ENCODE assay signal across 8 mouse cellular contexts in the genomic region with DNA sequence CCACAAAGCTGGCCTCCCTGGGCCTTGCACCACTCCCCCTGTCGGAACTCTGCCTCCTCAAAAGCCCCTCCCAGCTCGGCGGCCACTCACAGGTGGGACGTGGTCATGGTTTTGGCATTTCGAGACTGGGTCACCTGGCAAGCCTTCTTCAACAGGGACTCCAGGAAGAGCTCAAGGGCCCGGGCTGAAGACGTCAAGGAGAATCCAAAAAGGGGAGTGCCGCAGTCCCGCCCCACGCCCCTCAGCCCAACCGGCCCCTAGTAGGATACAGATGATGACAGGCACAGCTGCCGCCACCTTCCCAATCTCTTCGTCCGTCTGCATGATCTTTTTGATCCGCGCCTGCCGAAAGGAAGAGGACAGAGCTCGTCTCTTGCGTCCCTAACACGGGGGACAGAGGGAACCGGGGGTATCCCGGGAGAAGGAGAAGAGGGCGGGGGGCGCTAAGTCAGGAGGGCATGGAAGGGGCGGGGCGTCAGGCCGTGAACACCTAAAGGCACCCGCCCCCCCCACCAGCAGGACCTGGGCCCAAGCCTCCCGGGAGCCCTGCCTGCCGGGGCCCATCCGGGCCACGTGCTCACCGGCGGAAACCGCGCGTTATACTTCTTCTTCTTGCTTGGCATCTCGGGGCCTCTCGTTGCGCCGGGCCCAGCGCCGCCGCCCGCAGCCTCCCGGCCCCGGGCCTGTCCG. TPM values are rescaled to one million over a fixed set of nuclear protein-coding genes. Genes with fewer than 3 reads are reported as not detected.
DNase-seq lines count a peak whose midpoint lies in the region; ATAC-seq and TF ChIP-seq lines count a peak whose summit lies in the region.

No protein-coding gene starts in this region.

- no peak for TF ChIP-seq CTCF in liver, postnatal 0 days (IDR thresholded peaks at IDR 0.05; ENCODE audit: low read depth)

- H3K9me3 ChIP-seq in embryonic facial prominence, embryonic 10.5 days, result no peaks in the 10 kb centered on the region
- H3K9me3 ChIP-seq in liver, postnatal 0 days (ENCODE audit: low read length), result no peaks in the 10 kb centered on the region
- H3K9me3 ChIP-seq in neural tube, embryonic 14.5 days (ENCODE audit: control insufficient read depth, low read length), result no peaks in the 10 kb centered on the region

- peaks cover 74% of the 10 kb centered on the region for H3K36me3 ChIP-seq in embryonic facial prominence, embryonic 10.5 days (replicated peaks)
- H3K36me3 ChIP-seq in liver, postnatal 0 days (replicated peaks; ENCODE audit: insufficient read depth, low read length), result peaks cover 31% of the 10 kb centered on the region
- H3K36me3 ChIP-seq in neural tube, embryonic 14.5 days (ENCODE audit: control insufficient read depth, insufficient read depth, low read length), result peaks cover 12% of the 10 kb centered on the region; the same call in 1 of the 2 replicates

- peak overlapping the region; percentile 97 for H3K4me2 ChIP-seq in liver, postnatal 0 days (ENCODE audit: low read depth, low read length)
- peak overlapping the region; percentile 55 for H3K4me2 ChIP-seq in neural tube, embryonic 14.5 days (ENCODE audit: low read depth, low read length)

- peak overlapping the region; percentile 89 for H3K4me3 ChIP-seq in embryonic facial prominence, embryonic 10.5 days
- peak overlapping the region; percentile 93 for H3K4me3 ChIP-seq in liver, postnatal 0 days (ENCODE audit: low read depth, low read length)
- peak overlapping the region; percentile 66 for H3K4me3 ChIP-seq in neural tube, embryonic 14.5 days (ENCODE audit: low read depth, low read length)

- H3K27ac ChIP-seq in embryonic facial prominence, embryonic 10.5 days (replicated peaks), result peak overlapping the region; percentile 97
- H3K27ac ChIP-seq in liver, postnatal 0 days (ENCODE audit: low read depth), result peak overlapping the region; percentile 92
- peak overlapping the region; percentile 80 for H3K27ac ChIP-seq in neural tube, embryonic 14.5 days (ENCODE audit: low read depth, low read length)

- no peak for TF ChIP-seq EP300 in liver, postnatal 0 days (IDR thresholded peaks at IDR 0.05; ENCODE audit: low read depth)

- WGBS in embryonic facial prominence, embryonic 10.5 days, result under 1% methylated on average over 48 of the region's 48 CpGs
- 2% methylated on average over 31 of the region's 48 CpGs for WGBS in liver, postnatal 0 days (ENCODE audit: insufficient replicate concordance)
- under 1% methylated on average over 44 of the region's 48 CpGs for WGBS in neural tube, embryonic 14.5 days

- H3K4me1 ChIP-seq in embryonic facial prominence, embryonic 10.5 days, result peaks cover 38% of the 10 kb centered on the region
- H3K4me1 ChIP-seq in liver, postnatal 0 days (ENCODE audit: insufficient read depth), result peaks cover 22% of the 10 kb centered on the region
- peaks cover 26% of the 10 kb centered on the region for H3K4me1 ChIP-seq in neural tube, embryonic 14.5 days (ENCODE audit: control insufficient read depth, insufficient read depth, low read length)

- H3K9ac ChIP-seq in liver, postnatal 0 days (replicated peaks), result peak overlapping the region; percentile 94
- H3K9ac ChIP-seq in neural tube, embryonic 14.5 days (replicated peaks; ENCODE audit: low read depth, low read length), result peak overlapping the region; percentile 83

- ATAC-seq in liver, postnatal 0 days, result peak; percentile 70
- peak; percentile 59 for ATAC-seq in neural tube, embryonic 14.5 days (ENCODE audit: low read depth)

- DNase-seq in 416B (ENCODE audit: low read depth), result peak; percentile 71
- peak; percentile 66 for DNase-seq in T-cell, adult 2 months (ENCODE audit: low spot score)
- no peak for DNase-seq in embryonic facial prominence, embryonic 10.5 days (ENCODE audit: low spot score)
- DNase-seq in heart, adult 18-20 months, result peak; percentile 67 to 85
- peak; percentile 82 for DNase-seq in kidney, adult 18-20 months
- DNase-seq in liver, postnatal 0 days, result peak; percentile 81
- peak; percentile 85 for DNase-seq in testis, postnatal 14 days (ENCODE audit: low spot score)

- no peaks in the 10 kb centered on the region for H3K27me3 ChIP-seq in embryonic facial prominence, embryonic 10.5 days (replicated peaks; ENCODE audit: low read depth, poor library complexity, severe bottlenecking)
- no peaks in the 10 kb centered on the region for H3K27me3 ChIP-seq in liver, postnatal 0 days (ENCODE audit: insufficient read depth, low read length)
- H3K27me3 ChIP-seq in neural tube, embryonic 14.5 days (ENCODE audit: control insufficient read depth, insufficient read depth, low read length), result no peaks in the 10 kb centered on the region

RNA-seq across cellular contexts. Expression of a gene that starts 0.5 kb away (rescaled TPM):
- polyA plus RNA-seq in embryonic facial prominence, embryonic 10.5 days (2016; fragmentation: Nextera tagmentation; extraction: Ambion mirVana), result 222 and 242 TPM in 2 replicates
- total RNA-seq in heart, adult 18-20 months (2021), result 100 to 1,000 TPM; 301 to 320 TPM
- 71.5 and 74.2 TPM in 2 replicates for polyA plus RNA-seq in liver, postnatal 0 days (2015; fragmentation: Nextera tagmentation; extraction: Ambion mirVana)
- 208 and 254 TPM in 2 replicates for polyA plus RNA-seq in neural tube, embryonic 14.5 days (2014; fragmentation: Nextera tagmentation; extraction: Ambion mirVana)

RNA-seq across cellular contexts. Expression of a gene that starts 0.7 kb away (rescaled TPM):
- polyA plus RNA-seq in embryonic facial prominence, embryonic 10.5 days (2016; fragmentation: Nextera tagmentation; extraction: Ambion mirVana), result 49.5 and 55.0 TPM in 2 replicates
- 10 to 100 TPM; 32.1 to 38.3 TPM for total RNA-seq in heart, adult 18-20 months (2021)
- 15.8 and 16.1 TPM in 2 replicates for polyA plus RNA-seq in liver, postnatal 0 days (2015; fragmentation: Nextera tagmentation; extraction: Ambion mirVana)
- 57.0 and 67.2 TPM in 2 replicates for polyA plus RNA-seq in neural tube, embryonic 14.5 days (2014; fragmentation: Nextera tagmentation; extraction: Ambion mirVana)

RNA-seq across cellular contexts. Expression of a gene that starts 21.9 kb away (rescaled TPM):
- polyA plus RNA-seq in embryonic facial prominence, embryonic 10.5 days (2016; fragmentation: Nextera tagmentation; extraction: Ambion mirVana), result 0.28 and 0.72 TPM in 2 replicates
- under 1 TPM in 1 of 2 experiments, not detected in 1; 0.59 TPM for total RNA-seq in heart, adult 18-20 months (2021)
- polyA plus RNA-seq in liver, postnatal 0 days (2015; fragmentation: Nextera tagmentation; extraction: Ambion mirVana), result 0.14 TPM in 1 of 2 replicates, not detected in the other
- not detected in 2 replicates for polyA plus RNA-seq in neural tube, embryonic 14.5 days (2014; fragmentation: Nextera tagmentation; extraction: Ambion mirVana)

RNA-seq across cellular contexts. Expression of a gene that starts 23.1 kb away (rescaled TPM):
- polyA plus RNA-seq in embryonic facial prominence, embryonic 10.5 days (2016; fragmentation: Nextera tagmentation; extraction: Ambion mirVana), result not detected in 2 replicates
- total RNA-seq in heart, adult 18-20 months (2021), result not detected
- not detected in 2 replicates for polyA plus RNA-seq in liver, postnatal 0 days (2015; fragmentation: Nextera tagmentation; extraction: Ambion mirVana)
- polyA plus RNA-seq in neural tube, embryonic 14.5 days (2014; fragmentation: Nextera tagmentation; extraction: Ambion mirVana), result not detected in 2 replicates

RNA-seq across cellular contexts. Expression of a gene that starts 33.5 kb away (rescaled TPM):
- 6.2 and 7.4 TPM in 2 replicates for polyA plus RNA-seq in embryonic facial prominence, embryonic 10.5 days (2016; fragmentation: Nextera tagmentation; extraction: Ambion mirVana)
- total RNA-seq in heart, adult 18-20 months (2021), result 1 to 10 TPM; 6.0 to 6.7 TPM
- 1.6 and 2.1 TPM in 2 replicates for polyA plus RNA-seq in liver, postnatal 0 days (2015; fragmentation: Nextera tagmentation; extraction: Ambion mirVana)
- 8.0 and 11.0 TPM in 2 replicates for polyA plus RNA-seq in neural tube, embryonic 14.5 days (2014; fragmentation: Nextera tagmentation; extraction: Ambion mirVana)
